Mouse (Mus musculus) MEL (cell line): Measurements from ENCODE around the gene Gm45521. TPM values are rescaled to one million over a fixed set of nuclear protein-coding genes. Genes with fewer than 3 reads are reported as not detected.
"Not testable (repeated sequence)": the region's sequence is repeated elsewhere in the genome, so short reads cannot be mapped to it uniquely, and the experiment has no call there.

Source experiments
- DNase-seq: peaks from one replicate; pipeline ENCODE4 v3.0.0; 2011; ENCODE audit warnings: low read depth, low spot score
- H3K27ac ChIP-seq: 2 replicates; pipeline ENCODE4 v1.5.1; 2012; ENCODE audit warnings: low read depth, mild to moderate bottlenecking, control low read depth, low read length, moderate library complexity; ENCODE audit not compliant: control insufficient read depth
- H3K27me3 ChIP-seq, 2 experiments: fragments of 150-350 bp in 1 of 2; sonication (generic) in 1 of 2; 2 replicates each; pipeline ENCODE4 v1.6.1; 2012; ENCODE audit warnings: low read length in 2 of 2, mild to moderate bottlenecking in 2 of 2, improper control_type of control experiment in 1 of 2, moderate library complexity in 1 of 2; ENCODE audit not compliant: insufficient read depth in 2 of 2, control insufficient read depth in 1 of 2
- H3K36me3 ChIP-seq, 2 experiments: 2 replicates each; pipeline ENCODE4 v1.6.1; 2012 to 2014; ENCODE audit warnings: low read length in 2 of 2, improper control_type of control experiment in 1 of 2, inconsistent platforms in 1 of 2, mild to moderate bottlenecking in 1 of 2; ENCODE audit not compliant: insufficient read depth in 2 of 2, control insufficient read depth in 1 of 2
- H3K4me1 ChIP-seq, 2 experiments: fragments of 150-350 bp in 1 of 2; sonication (generic) in 1 of 2; 2 replicates each; pipeline ENCODE4 v1.6.1; 2012; ENCODE audit warnings: low read length in 2 of 2, improper control_type of control experiment in 1 of 2, mild to moderate bottlenecking in 1 of 2; ENCODE audit not compliant: insufficient read depth in 2 of 2, control insufficient read depth in 1 of 2
- H3K4me3 ChIP-seq, 2 experiments: fragments of 150-350 bp in 1 of 2; sonication (generic) in 1 of 2; 2 replicates each; pipeline ENCODE4 v1.5.1; 2012; ENCODE audit warnings: low read depth in 2 of 2, low read length in 2 of 2, mild to moderate bottlenecking in 2 of 2, moderate library complexity in 2 of 2, control low read depth in 1 of 2, improper control_type of control experiment in 1 of 2; ENCODE audit not compliant: control insufficient read depth in 1 of 2, insufficient read depth in 1 of 2
- H3K79me2 ChIP-seq: 2 replicates; pipeline ENCODE4 v1.6.1; 2012; ENCODE audit warnings: mild to moderate bottlenecking, low read length, moderate library complexity; ENCODE audit not compliant: control insufficient read depth, poor library complexity, insufficient read depth
- H3K9ac ChIP-seq: 2 replicates; pipeline ENCODE4 v1.6.1; 2012; ENCODE audit warnings: low read depth, mild to moderate bottlenecking, control low read depth, low read length, moderate library complexity; ENCODE audit not compliant: control insufficient read depth, poor library complexity, severe bottlenecking
- H3K9me3 ChIP-seq: fragments of 150-350 bp; sonication (generic); replicated peaks from 2 replicates; pipeline ENCODE4 v1.6.1; 2012; ENCODE audit warnings: mild to moderate bottlenecking, low read length, improper control_type of control experiment, moderate library complexity; ENCODE audit not compliant: insufficient read depth
- CHD1 ChIP-seq: IDR thresholded peaks from 2 replicates; pipeline ENCODE4 v1.6.1; 2012; ENCODE audit warnings: low read depth, mild to moderate bottlenecking, inconsistent platforms, low read length, improper control_type of control experiment
- CHD2 ChIP-seq: IDR thresholded peaks from 2 replicates; pipeline ENCODE4 v1.6.1; 2011; ENCODE audit warnings: low read length, improper control_type of control experiment
- GATA1 ChIP-seq: IDR thresholded peaks from 2 replicates; pipeline ENCODE4 v1.6.1; 2011; ENCODE audit warnings: low read depth, low read length, improper control_type of control experiment
- HCFC1 ChIP-seq: IDR thresholded peaks from 2 replicates; pipeline ENCODE4 v1.6.1; 2012; ENCODE audit warnings: low read depth, mild to moderate bottlenecking, inconsistent platforms, low read length, improper control_type of control experiment, moderate library complexity
- MAFK ChIP-seq: IDR thresholded peaks from 2 replicates; pipeline ENCODE4 v1.6.1; 2011; ENCODE audit warnings: low read depth, mild to moderate bottlenecking, low read length, improper control_type of control experiment, borderline replicate concordance
- MAZ ChIP-seq: IDR thresholded peaks from 2 replicates; pipeline ENCODE4 v1.6.1; 2012; ENCODE audit warnings: low read depth, mild to moderate bottlenecking, inconsistent platforms, low read length, improper control_type of control experiment
- MEF2A ChIP-seq: IDR thresholded peaks from 2 replicates; pipeline ENCODE4 v1.6.1; 2014; ENCODE audit warnings: low read depth, mild to moderate bottlenecking, inconsistent platforms, low read length, improper control_type of control experiment; ENCODE audit not compliant: poor library complexity, insufficient replicate concordance, severe bottlenecking; ENCODE audit errors: extremely low read depth
- MXI1 ChIP-seq: IDR thresholded peaks from 2 replicates; pipeline ENCODE4 v1.6.1; 2011; ENCODE audit warnings: mild to moderate bottlenecking, low read depth, low read length, improper control_type of control experiment
- MYC ChIP-seq: IDR thresholded peaks from 2 replicates; pipeline ENCODE4 v1.6.1; 2011; ENCODE audit warnings: low read depth, mild to moderate bottlenecking, low read length, improper control_type of control experiment, moderate library complexity
- NRF1 ChIP-seq: IDR thresholded peaks from 2 replicates; pipeline ENCODE4 v1.6.1; 2014; ENCODE audit warnings: low read depth, mild to moderate bottlenecking, inconsistent platforms, low read length, improper control_type of control experiment, moderate library complexity; ENCODE audit not compliant: poor library complexity, insufficient read depth, severe bottlenecking
- POLR2AphosphoS2 ChIP-seq: IDR thresholded peaks from 2 replicates; pipeline ENCODE4 v1.6.1; 2011; ENCODE audit warnings: low read length, improper control_type of control experiment
- SIN3A ChIP-seq: IDR thresholded peaks from 2 replicates; pipeline ENCODE4 v1.6.1; 2012; ENCODE audit warnings: low read length, improper control_type of control experiment, inconsistent platforms
- TAL1 ChIP-seq: IDR thresholded peaks from 2 replicates; pipeline ENCODE4 v1.6.1; 2012; ENCODE audit warnings: mild to moderate bottlenecking, inconsistent platforms, low read length, moderate library complexity, mixed read lengths
- UBTF ChIP-seq: IDR thresholded peaks from 2 replicates; pipeline ENCODE4 v1.6.1; 2012; ENCODE audit warnings: low read depth, mild to moderate bottlenecking, inconsistent platforms, low read length, improper control_type of control experiment, moderate library complexity, borderline replicate concordance; ENCODE audit not compliant: insufficient read depth
- USF1 ChIP-seq: IDR thresholded peaks from 2 replicates; pipeline ENCODE4 v1.6.1; 2014; ENCODE audit warnings: low read depth, mild to moderate bottlenecking, inconsistent platforms, low read length, improper control_type of control experiment, moderate library complexity
- USF2 ChIP-seq, 2 experiments: IDR thresholded peaks; 2 replicates each; pipeline ENCODE4 v1.6.1; 2011 to 2012; ENCODE audit warnings: improper control_type of control experiment in 2 of 2, low read length in 2 of 2, borderline replicate concordance in 1 of 2, inconsistent platforms in 1 of 2, low read depth in 1 of 2, mild to moderate bottlenecking in 1 of 2; ENCODE audit not compliant: insufficient read depth in 1 of 2
- ZKSCAN1 ChIP-seq: IDR thresholded peaks from 2 replicates; pipeline ENCODE4 v1.6.1; 2012; ENCODE audit warnings: low read depth, mild to moderate bottlenecking, inconsistent platforms, low read length, improper control_type of control experiment, moderate library complexity
- ZMIZ1 ChIP-seq: IDR thresholded peaks from 2 replicates; pipeline ENCODE4 v1.6.1; 2012; ENCODE audit warnings: low read depth, mild to moderate bottlenecking, inconsistent platforms, low read length, improper control_type of control experiment, moderate library complexity
- ZNF384 ChIP-seq: IDR thresholded peaks from 2 replicates; pipeline ENCODE4 v1.6.1; 2012; ENCODE audit warnings: low read depth, mild to moderate bottlenecking, inconsistent platforms, low read length, improper control_type of control experiment
- polyA plus RNA-seq, 2 experiments: library from polyadenylated mRNA; stranded (reverse) in 1 of 2; unstranded in 1 of 2; fragments of >175 nt in 1 of 2; fragments of >200 nt in 1 of 2; gene quantifications; 2 replicates each; pipeline versions ENCODE4 v1.2.1 to v1.2.4; 2012; ENCODE audit warnings: low replicate concordance in 2 of 2, low read depth in 1 of 2; ENCODE audit not compliant: insufficient read length in 2 of 2, insufficient read depth in 1 of 2, missing spikeins in 1 of 2
- total RNA-seq: library from RNA; depleted of rRNA; stranded (reverse); fragments of 300-350 nt; gene quantifications from 2 replicates; pipeline ENCODE4 v1.2.3, GENCODE M21; 2012

Gene Gm45521
- total and polyA plus RNA-seq, 3 experiments = not detected

DNA sequence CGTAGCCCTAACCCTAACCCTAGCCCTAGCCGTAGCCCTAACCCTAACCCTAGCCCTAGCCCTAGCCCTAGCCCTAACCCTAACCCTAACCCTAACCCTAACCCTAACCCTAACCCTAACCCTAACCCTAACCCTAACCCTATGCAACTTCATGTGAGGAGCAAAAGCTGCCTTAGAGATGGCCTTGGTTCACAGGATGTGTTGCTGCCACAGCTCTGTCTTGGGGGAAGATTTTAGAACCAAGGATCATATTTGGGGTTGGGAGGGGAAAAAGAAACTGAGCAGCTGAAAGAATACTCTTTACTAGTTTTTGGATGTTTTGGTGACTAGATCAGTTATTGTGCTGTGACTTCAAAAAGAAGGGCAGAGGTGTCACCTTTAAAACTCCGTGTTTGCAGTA lies 49.0 kb downstream of the Gm45521 start:
- not testable (repeated sequence) for H3K27ac ChIP-seq, DNase-seq, H3K9ac ChIP-seq, H3K9me3 ChIP-seq, H3K4me1 ChIP-seq, H3K79me2 ChIP-seq, H3K27me3 ChIP-seq, H3K4me3 ChIP-seq, H3K36me3 ChIP-seq

DNA sequence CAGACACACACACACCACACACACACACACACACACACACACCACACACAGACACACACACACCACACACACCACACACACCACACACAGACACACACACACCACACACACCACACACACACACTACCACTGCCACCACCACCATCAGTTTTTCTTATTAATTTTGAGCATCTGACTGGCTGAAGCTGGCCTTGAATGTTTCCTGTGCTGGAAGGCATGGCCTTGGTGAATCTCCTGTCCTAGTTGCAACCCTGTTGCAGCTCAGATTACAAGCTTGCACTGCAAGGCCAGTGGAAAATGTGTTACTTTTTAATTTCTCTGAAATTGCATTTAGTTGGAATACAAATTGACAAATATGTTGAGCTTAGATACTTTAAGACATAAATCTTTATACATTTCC lies 50.0 kb downstream of the Gm45521 start:
- no peak overlapping the region for H3K27ac ChIP-seq
- H3K27me3 ChIP-seq = 0 out of 4 replicates have a peak, but pooled peaks cover 0 to 2% of the 10 kb centered on the region in 2 experiments
- H3K9ac ChIP-seq = no peak overlapping the region
- TF ChIP-seq TAL1 = no peak
- no peak for TF ChIP-seq MAFK
- TF ChIP-seq HCFC1 = no peak
- no peak for TF ChIP-seq ZKSCAN1
- TF ChIP-seq MEF2A = no peak
- TF ChIP-seq ZMIZ1 = no peak
- no peak for TF ChIP-seq USF2 (IDR thresholded peaks at IDR 0.05; ENCODE audit: borderline replicate concordance in 1 of 2, insufficient read depth in 1 of 2, low read depth in 1 of 2, low read length in 2 of 2)
- TF ChIP-seq CHD2 = no peak
- no peak for TF ChIP-seq USF1
- no peak for TF ChIP-seq ZNF384
- no peak for TF ChIP-seq GATA1
- no peak for TF ChIP-seq MAZ
- TF ChIP-seq POLR2AphosphoS2 = no peak
- no peak for TF ChIP-seq CHD1
- TF ChIP-seq NRF1 = no peak
- no peak for TF ChIP-seq MXI1
- no peak for TF ChIP-seq SIN3A
- TF ChIP-seq UBTF = no peak
- no peak for TF ChIP-seq MYC
- DNase-seq = no peak
- H3K36me3 ChIP-seq = no peaks in the 10 kb centered on the region
- H3K9me3 ChIP-seq = no peaks in the 10 kb centered on the region
- no peaks in the 10 kb centered on the region for H3K4me1 ChIP-seq
- no peaks in the 10 kb centered on the region for H3K79me2 ChIP-seq
- no peak overlapping the region for H3K4me3 ChIP-seq
